Mouse (Mus musculus) heart, embryonic 11.5 days (tissue): ENCODE results near the gene Tagln2. TPM values are rescaled to one million over a fixed set of nuclear protein-coding genes. Genes with fewer than 3 reads are reported as not detected.

ENCODE experiments used
- ATAC-seq: fragments of 200-750 bp; cut with Nextera tagmentation; replicated peaks from 2 replicates; pipeline ENCODE4 v1.8.0; 2017; ENCODE audit warnings: moderate library complexity; ENCODE audit not compliant: insufficient number of reproducible peaks, low FRiP score, low TSS enrichment
- H3K27ac ChIP-seq: fragments of 300-500 bp; sonication (generic); 2 replicates; pipeline ENCODE4 v1.5.1; 2014; ENCODE audit warnings: mild to moderate bottlenecking, low read depth, low read length
- H3K27me3 ChIP-seq: fragments of 300-500 bp; sonication (generic); 2 replicates; pipeline ENCODE4 v1.6.1; 2014; ENCODE audit warnings: mild to moderate bottlenecking, low read length, mixed read lengths; ENCODE audit not compliant: control insufficient read depth, insufficient read depth
- H3K36me3 ChIP-seq: fragments of 300-500 bp; sonication (generic); 2 replicates; pipeline ENCODE4 v1.6.1; 2014; ENCODE audit warnings: mild to moderate bottlenecking, low read length, moderate library complexity, mixed read lengths; ENCODE audit not compliant: control insufficient read depth, insufficient read depth
- H3K4me1 ChIP-seq: fragments of 300-500 bp; sonication (generic); 2 replicates; pipeline ENCODE4 v1.6.1; 2014; ENCODE audit warnings: low read length; ENCODE audit not compliant: control insufficient read depth, insufficient read depth
- H3K4me2 ChIP-seq: fragments of 300-500 bp; sonication (generic); 2 replicates; pipeline ENCODE4 v1.6.1; 2014; ENCODE audit warnings: mild to moderate bottlenecking, moderate library complexity
- H3K4me3 ChIP-seq: fragments of 300-500 bp; sonication (generic); 2 replicates; pipeline ENCODE4 v1.5.1; 2014; ENCODE audit warnings: low read depth, low read length
- H3K9ac ChIP-seq: fragments of 300-500 bp; sonication (generic); 2 replicates; pipeline ENCODE4 v1.6.1; 2014; ENCODE audit warnings: mild to moderate bottlenecking, low read depth, low read length, moderate library complexity
- H3K9me3 ChIP-seq: fragments of 300-500 bp; sonication (generic); replicated peaks from 2 replicates; pipeline ENCODE4 v1.6.1; 2016; ENCODE audit warnings: low read length; ENCODE audit not compliant: control insufficient read depth
- WGBS: fragments of 180-500 bp; shearing (Covaris S2); extraction: QIAGEN DNeasy Blood & Tissue Kit; methylation state at CpG from one replicate; pipeline ENCODE4 v1.1.7; 2014; ENCODE audit not compliant: insufficient replicate concordance; 5-methylcytosine and 5-hydroxymethylcytosine counted together
- polyA plus RNA-seq: library from polyadenylated mRNA; unstranded; fragments of >200 nt; fragmentation: Nextera tagmentation; extraction: Ambion mirVana; gene quantifications from 2 replicates; pipeline ENCODE4 v1.2.1, GENCODE M21; 2014

Tagln2 gene
- polyA plus RNA-seq = 248 and 295 TPM in 2 replicates

DNA sequence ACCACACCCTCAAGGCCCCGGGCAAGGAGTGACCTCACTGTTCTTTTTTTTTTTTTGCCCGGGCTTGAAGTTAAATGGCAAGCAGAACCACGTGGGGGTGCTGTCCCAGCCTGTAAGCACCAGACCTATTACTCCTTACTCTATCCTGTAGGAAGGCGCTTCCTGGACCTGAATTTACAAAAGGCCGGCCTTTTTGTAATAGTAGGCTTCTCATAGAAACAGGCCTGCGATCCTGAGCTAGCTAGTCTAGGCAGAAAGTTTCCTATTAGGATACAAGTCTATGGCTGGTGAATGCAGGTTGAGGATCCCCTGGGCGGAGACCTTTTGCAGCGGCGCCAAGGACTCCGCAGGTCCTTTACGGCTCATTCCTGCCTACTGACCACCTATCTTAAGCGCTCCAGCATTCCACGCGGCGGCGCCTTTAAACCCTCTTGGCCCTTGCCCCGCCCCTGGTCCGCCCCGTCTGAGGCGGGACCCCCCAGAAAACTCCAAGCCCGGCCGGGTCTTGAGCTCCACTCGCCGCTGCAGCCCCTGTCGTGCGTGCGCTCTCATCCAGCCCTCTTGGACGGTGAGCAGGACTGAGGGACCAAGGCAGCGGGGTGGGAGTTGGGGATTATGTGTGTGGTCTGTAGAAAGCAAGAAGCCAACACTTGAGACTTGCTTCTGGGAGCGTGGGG, at the start of gene Tagln2:
Tagln2 (plus strand) TSS at position 283 of the 677 bp plus-strand sequence.
- Histone ChIP-seq H3K4me1 (peaks cover 34% of the 10 kb centered on the region), H3K36me3 (no peaks in the 10 kb centered on the region; the same call in 1 of the 2 replicates), H3K27me3 (peaks cover 5% of the 10 kb centered on the region; the same call in 1 of the 2 replicates), H3K4me3 (peak within 1 kb of the TSS; percentile 74), H3K27ac (peak within 1 kb of the TSS; percentile 90), H3K9me3 (no peaks in the 10 kb centered on the region), H3K9ac (peak within 1 kb of the TSS; percentile 85), H3K4me2 (peak within 1 kb of the TSS; percentile 77)
- WGBS = 1% methylated on average over 30 of the region's 30 CpGs
- peak; percentile 64 for ATAC-seq

GRCm38 (mm10) chr1:172450226-172450625, 49.6 kb upstream of the Tagln2 start:
- Histone ChIP-seq H3K9me3 (no peaks in the 10 kb centered on the region), H3K4me2 (no peak overlapping the region), H3K27ac (no peak overlapping the region), H3K4me1 (no peaks in the 10 kb centered on the region), H3K9ac (no peak overlapping the region), H3K36me3 (no peaks in the 10 kb centered on the region), H3K4me3 (no peak overlapping the region), H3K27me3 (no peaks in the 10 kb centered on the region)
- no peak for ATAC-seq
- 10% methylated on average over 2 of the region's 2 CpGs for WGBS

- Histone ChIP-seq H3K9ac (no peak overlapping the region), H3K36me3 (no peaks in the 10 kb centered on the region), H3K4me1 (no peaks in the 10 kb centered on the region), H3K9me3 (no peaks in the 10 kb centered on the region), H3K27ac (no peak overlapping the region), H3K27me3 (no peaks in the 10 kb centered on the region), H3K4me2 (no peak overlapping the region), H3K4me3 (no peak overlapping the region)
- 34% methylated on average over 17 of the region's 17 CpGs for WGBS
- ATAC-seq = no peak
Observed at GRCm38 (mm10) chr1:172450848-172451470, 48.9 kb upstream of the Tagln2 start.

GRCm38 (mm10) chr1:172452911-172453310, 46.9 kb upstream of the Tagln2 start:
- Histone ChIP-seq H3K4me2 (no peak overlapping the region), H3K36me3 (no peaks in the 10 kb centered on the region), H3K27me3 (no peaks in the 10 kb centered on the region), H3K9me3 (no peaks in the 10 kb centered on the region), H3K9ac (no peak overlapping the region), H3K4me1 (no peaks in the 10 kb centered on the region), H3K27ac (no peak overlapping the region), H3K4me3 (no peak overlapping the region)
- 78% methylated on average over 2 of the region's 2 CpGs for WGBS
- no peak for ATAC-seq

DNA sequence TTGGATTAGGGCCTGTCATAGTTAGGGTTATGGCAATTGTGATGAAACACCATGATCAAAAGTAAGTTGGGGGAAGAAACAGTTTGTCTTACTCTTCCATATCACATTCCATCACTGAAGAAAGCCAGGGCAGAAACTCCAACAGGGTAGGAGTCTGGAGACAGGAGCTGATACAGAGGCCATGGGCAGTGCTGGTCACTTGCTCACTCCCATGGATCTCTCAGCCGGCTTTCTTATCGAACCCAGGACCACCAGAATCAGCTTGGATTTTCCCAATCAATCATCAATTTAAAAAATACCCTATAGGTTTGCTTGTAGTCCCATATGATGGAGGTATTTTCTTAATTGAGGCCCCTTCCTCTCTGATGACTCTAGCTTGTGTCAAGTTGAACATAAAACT, 46.0 kb upstream of the Tagln2 start:
- H3K4me1 ChIP-seq = no peaks in the 10 kb centered on the region
- no peak overlapping the region for H3K4me3 ChIP-seq
- no peaks in the 10 kb centered on the region for H3K27me3 ChIP-seq
- H3K36me3 ChIP-seq = no peaks in the 10 kb centered on the region
- H3K9ac ChIP-seq = no peak overlapping the region
- no peak for ATAC-seq
- 81% methylated on average over 2 of the region's 2 CpGs for WGBS
- H3K9me3 ChIP-seq = no peaks in the 10 kb centered on the region
- no peak overlapping the region for H3K27ac ChIP-seq
- no peak overlapping the region for H3K4me2 ChIP-seq

GRCm38 (mm10) chr1:172455416-172455815, 44.4 kb upstream of the Tagln2 start:
- H3K4me2 ChIP-seq = no peak overlapping the region
- no peak overlapping the region for H3K9ac ChIP-seq
- no peak overlapping the region for H3K4me3 ChIP-seq
- ATAC-seq = no peak
- H3K4me1 ChIP-seq = no peaks in the 10 kb centered on the region
- H3K27ac ChIP-seq = no peak overlapping the region
- H3K27me3 ChIP-seq = no peaks in the 10 kb centered on the region
- 31% methylated on average over 4 of the region's 4 CpGs for WGBS
- H3K36me3 ChIP-seq = no peaks in the 10 kb centered on the region
- H3K9me3 ChIP-seq = no peaks in the 10 kb centered on the region

GRCm38 (mm10) chr1:172456001-172456677, 43.7 kb upstream of the Tagln2 start:
- Histone ChIP-seq H3K4me1 (no peaks in the 10 kb centered on the region), H3K27me3 (no peaks in the 10 kb centered on the region), H3K27ac (no peak overlapping the region), H3K9ac (no peak overlapping the region), H3K36me3 (no peaks in the 10 kb centered on the region), H3K4me3 (no peak overlapping the region), H3K9me3 (no peaks in the 10 kb centered on the region), H3K4me2 (no peak overlapping the region)
- ATAC-seq = 0 out of 2 replicates have a peak, but pooled peaks have one; percentile 26
- 50% methylated on average over 7 of the region's 7 CpGs for WGBS

GRCm38 (mm10) chr1:172457196-172457595, 42.7 kb upstream of the Tagln2 start:
- Histone ChIP-seq H3K9ac (no peak overlapping the region), H3K4me3 (no peak overlapping the region), H3K4me2 (no peak overlapping the region), H3K9me3 (no peaks in the 10 kb centered on the region), H3K36me3 (no peaks in the 10 kb centered on the region), H3K27ac (no peak overlapping the region), H3K4me1 (no peaks in the 10 kb centered on the region), H3K27me3 (no peaks in the 10 kb centered on the region)
- 86% methylated on average over 3 of the region's 3 CpGs for WGBS
- no peak for ATAC-seq
